Mouse (Mus musculus) ovary, postnatal 36 days (tissue): ENCODE data around the gene Htatip2.

ENCODE experiments used
- DNase-seq: peaks from one replicate; pipeline ENCODE4 v3.0.0; 2022; ENCODE audit warnings: low spot score, mixed read lengths

The Htatip2 gene

GRCm38 (mm10) chr7:49758934-49759571 is at the start of gene Htatip2:
TSS of gene Htatip2 (plus strand) at chr7:49759115.
- peak; percentile 49 for DNase-seq

- DNase-seq, result no peak
These were observed 49.4 kb upstream of the Htatip2 start for GRCm38 (mm10) chr7:49709381-49710021.

GRCm38 (mm10) chr7:49717942-49718733 is 40.8 kb upstream of the Htatip2 start:
- no peak for DNase-seq

- no peak for DNase-seq
These were observed 24.6 kb upstream of the Htatip2 start for GRCm38 (mm10) chr7:49734342-49734741.

- DNase-seq, result no peak
These were observed 19.5 kb upstream of the Htatip2 start for GRCm38 (mm10) chr7:49739448-49739847.

GRCm38 (mm10) chr7:49741474-49741873 is 17.4 kb upstream of the Htatip2 start:
- DNase-seq, result no peak

- DNase-seq, result no peak
These were observed 17.0 kb upstream of the Htatip2 start for GRCm38 (mm10) chr7:49741923-49742322.

- no peak for DNase-seq
These were observed 7.8 kb upstream of the Htatip2 start for GRCm38 (mm10) chr7:49751148-49751547.

- peak; percentile 16 for DNase-seq
These were observed 6.0 kb upstream of the Htatip2 start for GRCm38 (mm10) chr7:49752730-49753506.

GRCm38 (mm10) chr7:49754767-49755166 is 4.1 kb upstream of the Htatip2 start:
- DNase-seq, result peak; percentile 41

- DNase-seq, result no peak
These were observed 3.7 kb downstream of the Htatip2 start for GRCm38 (mm10) chr7:49762605-49763004.

GRCm38 (mm10) chr7:49764011-49764716 is 5.2 kb downstream of the Htatip2 start:
- DNase-seq, result no peak

GRCm38 (mm10) chr7:49766166-49766565 is 7.3 kb downstream of the Htatip2 start:
- no peak for DNase-seq

GRCm38 (mm10) chr7:49768509-49768908 is 9.6 kb downstream of the Htatip2 start:
- no peak for DNase-seq

- no peak for DNase-seq
These were observed 15.5 kb downstream of the Htatip2 start for GRCm38 (mm10) chr7:49774396-49774795.

- DNase-seq, result no peak
These were observed 18.7 kb downstream of the Htatip2 start for GRCm38 (mm10) chr7:49777585-49777984.

- peak; percentile 98 for DNase-seq
These were observed 19.4 kb downstream of the Htatip2 start, which contains the start of gene Prmt3 for GRCm38 (mm10) chr7:49778114-49778901. TSS of gene Prmt3 (plus strand) at chr7:49778346.

- DNase-seq, result no peak
These were observed 20.1 kb downstream of the Htatip2 start for GRCm38 (mm10) chr7:49778904-49779615.

- DNase-seq, result no peak
These were observed 24.1 kb downstream of the Htatip2 start for GRCm38 (mm10) chr7:49783017-49783416.

- DNase-seq, result no peak
These were observed 26.2 kb downstream of the Htatip2 start for GRCm38 (mm10) chr7:49785141-49785540.
